ENCODE assay signal across 2 mouse cellular contexts in genomic region chr19:42125501-42126218, GRCm38 (mm10).
TF ChIP-seq lines count a peak whose summit lies in the region.

No protein-coding gene starts in this region.

TF ChIP-seq in ES-E14, 5 proteins besides CTCF, POLR2A, EP300 and RAD21:
- TF ChIP-seq CHD2 (IDR thresholded peaks at IDR 0.05; ENCODE audit: low read depth, low read length) (no peak), MAFK (IDR thresholded peaks at IDR 0.05; ENCODE audit: insufficient read depth, low read depth, low read length) (no peak), ZNF384 (IDR thresholded peaks at IDR 0.05; ENCODE audit: low read depth, low read length) (no peak), HCFC1 (IDR thresholded peaks at IDR 0.05; ENCODE audit: borderline replicate concordance, insufficient read depth, low read length) (no peak), ZC3H11A (IDR thresholded peaks at IDR 0.05; ENCODE audit: borderline replicate concordance, low read depth, low read length) (no peak)

TF ChIP-seq in myocyte, 11 proteins besides CTCF, POLR2A, EP300 and RAD21:
- peak; percentile 16 for TF ChIP-seq POLR2AphosphoS2 (IDR thresholded peaks at IDR 0.05; ENCODE audit: insufficient read length, low read depth)
- TF ChIP-seq MYOD1 (IDR thresholded peaks at IDR 0.05; ENCODE audit: control insufficient read depth in 1 of 3, insufficient read length in 2 of 3, low read depth in 2 of 3), result no peak
